Mouse (Mus musculus): ENCODE data around the gene Cd68. TPM values are rescaled to one million over a fixed set of nuclear protein-coding genes. Genes with fewer than 3 reads are reported as not detected.

Cd68 gene
- total and polyA plus RNA-seq, 3 experiments = 82.2 to 343 (median 122) TPM

- dilution Hi-C loops (cut with MboI; ENCODE audit: extremely low pct_ligation_motif_present, extremely low pct_unique_long_range_greater_than_20kb, low sequenced_read_pairs) = no loop called here
- Histone ChIP-seq H3K27me3 (replicated peaks) (peaks cover 5% of the 10 kb centered on the region), H3K9ac (ENCODE audit: insufficient read depth, low read depth) (no peak overlapping the region)
Measured at GRCm38 (mm10) chr11:69704613-69705010, 38.7 kb upstream of the Cd68 start.

GRCm38 (mm10) chr11:69703814-69704612, 38.1 kb upstream of the Cd68 start:
- no peaks in the 10 kb centered on the region for H3K36me3 ChIP-seq (replicated peaks in 1 of 2; ENCODE audit: control insufficient read depth in 1 of 2, insufficient read depth in 1 of 2, low read length in 1 of 2)
- H3K4me1 ChIP-seq (ENCODE audit: control insufficient read depth in 1 of 2, insufficient read depth in 2 of 2) = peaks cover 0 to 7% of the 10 kb centered on the region in 2 experiments; a peak in 2 of 4 replicates
- DNase-seq (ENCODE audit: extremely low read depth) = no peak
- H3K27me3 ChIP-seq (replicated peaks) = peaks cover 5% of the 10 kb centered on the region
- no peak for TF ChIP-seq BHLHE40 (IDR thresholded peaks at IDR 0.05; ENCODE audit: low read depth, low read length)
- TF ChIP-seq ZKSCAN1 (IDR thresholded peaks at IDR 0.05; ENCODE audit: borderline replicate concordance, low read depth, low read length) = no peak
- TF ChIP-seq MXI1 (IDR thresholded peaks at IDR 0.05; ENCODE audit: low read depth, low read length) = no peak
- no peak for TF ChIP-seq ETS1 (conservative IDR thresholded peaks at IDR 0.05; ENCODE audit: low read depth, low read length)
- no peak for TF ChIP-seq MYC (IDR thresholded peaks at IDR 0.05; ENCODE audit: low read depth, low read length)
- TF ChIP-seq UBTF (IDR thresholded peaks at IDR 0.05; ENCODE audit: low read depth, low read length) = no peak
- no peak for TF ChIP-seq POLR2A (IDR thresholded peaks at IDR 0.05; ENCODE audit: low read depth, low read length)
- TF ChIP-seq CTCF (conservative IDR thresholded peaks at IDR 0.05 in 1 of 2, IDR thresholded peaks at IDR 0.05 in 1 of 2; ENCODE audit: low read depth in 2 of 2, low read length in 2 of 2) = no peak
- TF ChIP-seq IRF4 (IDR thresholded peaks at IDR 0.05; ENCODE audit: low read depth, low read length) = no peak
- no peak for TF ChIP-seq MAX (IDR thresholded peaks at IDR 0.05; ENCODE audit: low read length)
- TF ChIP-seq NELFE (IDR thresholded peaks at IDR 0.05; ENCODE audit: low read depth, low read length) = no peak
- no peak for TF ChIP-seq USF2 (conservative IDR thresholded peaks at IDR 0.05; ENCODE audit: low read depth, low read length)
- no peak for TF ChIP-seq TCF12 (IDR thresholded peaks at IDR 0.05; ENCODE audit: low read depth, low read length)
- TF ChIP-seq PAX5 (IDR thresholded peaks at IDR 0.05; ENCODE audit: low read length) = no peak
- no peak for TF ChIP-seq SIN3A (IDR thresholded peaks at IDR 0.05; ENCODE audit: low read length)
- no peak for TF ChIP-seq MAZ (IDR thresholded peaks at IDR 0.05; ENCODE audit: low read depth, low read length)
- TF ChIP-seq EP300 (IDR thresholded peaks at IDR 0.05; ENCODE audit: low read length) = no peak
- no peak for TF ChIP-seq CHD2 (IDR thresholded peaks at IDR 0.05; ENCODE audit: low read length)
- in situ Hi-C loops (cut with MboI; ENCODE audit: low pct_ligation_motif_present, low pct_unique_long_range_greater_than_20kb, low sequenced_read_pairs) (no loop called here), dilution Hi-C loops (cut with MboI; ENCODE audit: extremely low pct_ligation_motif_present, extremely low pct_unique_long_range_greater_than_20kb, low sequenced_read_pairs) (no loop called here)
- H3K27ac ChIP-seq (ENCODE audit: insufficient read depth, low read depth) = no peak overlapping the region
- no peak overlapping the region for H3K4me2 ChIP-seq (ENCODE audit: insufficient read depth, low read depth, poor library complexity, severe bottlenecking)
- H3K4me3 ChIP-seq (replicated peaks in 1 of 3; ENCODE audit: low read depth in 2 of 3, low read length in 2 of 3, poor library complexity in 1 of 3) = no peak overlapping the region
- no peaks in the 10 kb centered on the region for H3K9me3 ChIP-seq (replicated peaks; ENCODE audit: low read length)
- H3K79me2 ChIP-seq (replicated peaks; ENCODE audit: control insufficient read depth, extremely low read depth, insufficient read depth, poor library complexity, severe bottlenecking) = no peaks in the 10 kb centered on the region
- H3K9ac ChIP-seq (ENCODE audit: insufficient read depth, low read depth) = no peak overlapping the region

More at GRCm38 (mm10) chr11:69704613-69705010, 38.7 kb upstream of the Cd68 start:
- no peak for DNase-seq (ENCODE audit: extremely low read depth)
- peaks cover 0 to 9% of the 10 kb centered on the region in 2 experiments; a peak in 2 of 4 replicates for H3K4me1 ChIP-seq (ENCODE audit: control insufficient read depth in 1 of 2, insufficient read depth in 2 of 2)
- H3K79me2 ChIP-seq (replicated peaks; ENCODE audit: control insufficient read depth, extremely low read depth, insufficient read depth, poor library complexity, severe bottlenecking) = no peaks in the 10 kb centered on the region
- H3K36me3 ChIP-seq (replicated peaks in 1 of 2; ENCODE audit: control insufficient read depth in 1 of 2, insufficient read depth in 1 of 2, low read length in 1 of 2) = no peaks in the 10 kb centered on the region
- no peaks in the 10 kb centered on the region for H3K9me3 ChIP-seq (replicated peaks; ENCODE audit: low read length)
- H3K4me3 ChIP-seq (replicated peaks in 1 of 3; ENCODE audit: low read depth in 2 of 3, low read length in 2 of 3, poor library complexity in 1 of 3) = no peak overlapping the region
- TF ChIP-seq ZNF384 (IDR thresholded peaks at IDR 0.05; ENCODE audit: low read depth, low read length) (no peak), NRF1 (IDR thresholded peaks at IDR 0.05; ENCODE audit: low read depth, low read length) (no peak), SMC3 (IDR thresholded peaks at IDR 0.05; ENCODE audit: low read depth, low read length) (no peak), TBP (conservative IDR thresholded peaks at IDR 0.05; ENCODE audit: low read depth, low read length) (no peak), ETS1 (conservative IDR thresholded peaks at IDR 0.05; ENCODE audit: low read depth, low read length) (no peak), JUND (conservative IDR thresholded peaks at IDR 0.05; ENCODE audit: low read depth, low read length) (no peak), POLR2AphosphoS2 (IDR thresholded peaks at IDR 0.05; ENCODE audit: low read depth, low read length) (no peak), NELFE (IDR thresholded peaks at IDR 0.05; ENCODE audit: low read depth, low read length) (no peak), USF2 (conservative IDR thresholded peaks at IDR 0.05; ENCODE audit: low read depth, low read length) (no peak), SIN3A (IDR thresholded peaks at IDR 0.05; ENCODE audit: low read length) (no peak)
- no peak overlapping the region for H3K27ac ChIP-seq (ENCODE audit: insufficient read depth, low read depth)
- H3K4me2 ChIP-seq (ENCODE audit: insufficient read depth, low read depth, poor library complexity, severe bottlenecking) = no peak overlapping the region
- in situ Hi-C loops (cut with MboI; ENCODE audit: low pct_ligation_motif_present, low pct_unique_long_range_greater_than_20kb, low sequenced_read_pairs) = no loop called here

Measured in CH12.LX (cell line).